In the genomic region with DNA sequence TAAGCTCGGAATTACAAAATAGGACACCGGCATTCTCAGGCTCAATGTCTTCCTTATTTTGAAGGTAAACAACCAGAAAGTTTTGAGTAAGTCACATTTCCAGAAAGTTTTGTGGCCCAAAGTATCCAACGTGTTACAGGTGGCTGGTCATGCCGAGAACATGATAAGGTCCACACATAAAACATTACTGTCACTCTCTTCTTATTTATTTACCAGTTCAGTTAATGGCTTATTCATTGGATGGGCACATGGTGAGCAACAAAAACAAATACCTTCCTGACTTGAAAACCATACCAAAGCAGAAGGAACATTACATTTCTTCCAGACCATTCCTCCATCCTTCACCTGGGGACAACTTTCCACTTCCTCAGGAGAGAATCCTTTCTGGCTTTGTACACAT, we compare ENCODE assay signal across 21 mouse cellular contexts.
A peak's percentile ranks its signal among the peaks of the same experiment; 100 is the strongest.
DNase-seq lines count a peak whose midpoint lies in the region; ATAC-seq lines count a peak whose summit lies in the region.
"Had no signal": no experiment of that assay in that cellular context is flagged by ENCODE, and none has a peak within 500 bp of the region (broad histone marks: within the 10 kb centered on the region; RNA-seq: fewer than 3 reads in every experiment).

No protein-coding gene starts in this region.

- no peak overlapping the region for H3K27ac ChIP-seq in kidney, embryonic 14.5 days (ENCODE audit: low read depth, low read length)
- H3K27ac ChIP-seq in kidney, embryonic 16.5 days (ENCODE audit: low read length), result peak overlapping the region; percentile 30; the same call in 1 of the 2 replicates
- H3K27ac ChIP-seq: embryonic facial prominence, embryonic 13.5 days; embryonic facial prominence, embryonic 15.5 days; forebrain, embryonic 10.5 days; forebrain, embryonic 12.5 days had no signal

- no peaks in the 10 kb centered on the region for H3K36me3 ChIP-seq in kidney, embryonic 14.5 days (ENCODE audit: control insufficient read depth, insufficient read depth, low read length)
- H3K36me3 ChIP-seq in kidney, embryonic 16.5 days (ENCODE audit: insufficient read depth, low read length), result no peaks in the 10 kb centered on the region
- H3K36me3 ChIP-seq: embryonic facial prominence, embryonic 13.5 days; embryonic facial prominence, embryonic 15.5 days; forebrain, embryonic 10.5 days; forebrain, embryonic 12.5 days had no signal

- H3K4me1 ChIP-seq in kidney, embryonic 14.5 days (ENCODE audit: control insufficient read depth, insufficient read depth, low read length), result no peaks in the 10 kb centered on the region
- no peaks in the 10 kb centered on the region for H3K4me1 ChIP-seq in kidney, embryonic 16.5 days (ENCODE audit: insufficient read depth, low read length)
- H3K4me1 ChIP-seq: embryonic facial prominence, embryonic 13.5 days; embryonic facial prominence, embryonic 15.5 days; forebrain, embryonic 10.5 days; forebrain, embryonic 12.5 days had no signal

- no peak overlapping the region for H3K9ac ChIP-seq in kidney, embryonic 14.5 days (ENCODE audit: low read depth, low read length)
- H3K9ac ChIP-seq in kidney, embryonic 16.5 days (replicated peaks; ENCODE audit: low read length), result no peak overlapping the region
- H3K9ac ChIP-seq: embryonic facial prominence, embryonic 13.5 days; embryonic facial prominence, embryonic 15.5 days; forebrain, embryonic 12.5 days had no signal

- H3K9me3 ChIP-seq in kidney, embryonic 14.5 days (ENCODE audit: control insufficient read depth, low read length), result no peaks in the 10 kb centered on the region
- H3K9me3 ChIP-seq in kidney, embryonic 16.5 days (ENCODE audit: low read length), result no peaks in the 10 kb centered on the region
- H3K9me3 ChIP-seq: embryonic facial prominence, embryonic 13.5 days; embryonic facial prominence, embryonic 15.5 days; forebrain, embryonic 10.5 days; forebrain, embryonic 12.5 days had no signal

- peak; percentile 76 for DNase-seq in kidney, adult 9 months
- DNase-seq in kidney, postnatal 14 days, result no peak
- DNase-seq: adrenal gland, adult 2 months; adrenal gland, postnatal 10 days; adrenal gland, postnatal 25 days; cerebellum, adult 11 months; cerebellum, adult 18-20 months; cerebellum, adult 8-10 months; cerebellum, adult 9-11 months; cerebellum, postnatal 14 days; cerebellum, postnatal 36 days; embryo, embryonic 11 days had no signal

- no peak overlapping the region for H3K4me2 ChIP-seq in kidney, embryonic 14.5 days (replicated peaks; ENCODE audit: low read depth, low read length)
- H3K4me2 ChIP-seq in kidney, embryonic 16.5 days (replicated peaks; ENCODE audit: low read depth, low read length), result no peak overlapping the region
- H3K4me2 ChIP-seq: embryonic facial prominence, embryonic 13.5 days; embryonic facial prominence, embryonic 15.5 days; forebrain, embryonic 12.5 days had no signal

- no peak for ATAC-seq in kidney, embryonic 14.5 days (ENCODE audit: low FRiP score, low TSS enrichment)
- ATAC-seq in kidney, embryonic 16.5 days (ENCODE audit: low FRiP score, low TSS enrichment), result no peak
- ATAC-seq: forebrain, embryonic 14.5 days; forebrain, embryonic 16.5 days had no signal

- 69% methylated on average over 4 of the region's 4 CpGs for WGBS in kidney, embryonic 14.5 days
- 50% methylated on average over 4 of the region's 4 CpGs for WGBS in kidney, embryonic 16.5 days

- no peak overlapping the region for H3K4me3 ChIP-seq in kidney, embryonic 14.5 days (ENCODE audit: low read length)
- H3K4me3 ChIP-seq in kidney, embryonic 16.5 days (ENCODE audit: low read length), result no peak overlapping the region
- H3K4me3 ChIP-seq: embryonic facial prominence, embryonic 13.5 days; embryonic facial prominence, embryonic 15.5 days; erythroblast, embryonic 14.5 days; forebrain, embryonic 10.5 days; forebrain, embryonic 12.5 days had no signal

- H3K27me3 ChIP-seq in kidney, embryonic 14.5 days (ENCODE audit: control insufficient read depth, insufficient read depth, low read length), result no peaks in the 10 kb centered on the region
- no peaks in the 10 kb centered on the region for H3K27me3 ChIP-seq in kidney, embryonic 16.5 days (ENCODE audit: insufficient read depth, low read length)
- H3K27me3 ChIP-seq: embryonic facial prominence, embryonic 13.5 days; embryonic facial prominence, embryonic 15.5 days; forebrain, embryonic 12.5 days had no signal
